Mouse (Mus musculus) left cerebral cortex, postnatal 36 days (tissue): ENCODE results near the gene Rad18. TPM values are rescaled to one million over a fixed set of nuclear protein-coding genes. Genes with fewer than 3 reads are reported as not detected.
A peak's percentile ranks its signal among the peaks of the same experiment; 100 is the strongest.
"Not testable (repeated sequence)": the region's sequence is repeated elsewhere in the genome, so short reads cannot be mapped to it uniquely, and the experiment has no call there.

Source experiments
- DNase-seq, 2 experiments: peaks; one replicate each; pipeline ENCODE4 v3.0.0; 2021 to 2022; ENCODE audit warnings: low spot score in 2 of 2, mixed read lengths in 1 of 2
- intact Hi-C: fragments of 180-260 bp; cut with DNase I; formaldehyde crosslinking; loops from one replicate; pipeline ENCODE4 v1.15.1; 2025
- total RNA-seq, 2 experiments: library from RNA; stranded (reverse); gene quantifications; 2 replicates each; pipeline ENCODE4 v1.2.3; 2021

Gene Rad18
- 1 to 10 TPM; 6.2 to 8.0 TPM for total RNA-seq

- peak; percentile 83 to 87 for DNase-seq
- intact Hi-C loops = loop anchor here (5.0 kb wide), 1 partner anchor 204 kb away; no protein-coding TSS in a partner anchor
Measured at GRCm38 (mm10) chr6:112696056-112696950, at the start of gene Rad18. Gene Rad18 (minus strand): TSS chr6:112696686.

GRCm38 (mm10) chr6:112742297-112742696 lies 45.8 kb upstream of the Rad18 start:
- intact Hi-C loops = loop anchor here (5.0 kb wide), 1 partner anchor 140 kb away; no protein-coding TSS in a partner anchor
- DNase-seq = no peak

- intact Hi-C loops = loop anchor here (5.0 kb wide), 1 partner anchor 141 kb away; no protein-coding TSS in a partner anchor
- no peak for DNase-seq
Measured at GRCm38 (mm10) chr6:112741766-112742165, 45.3 kb upstream of the Rad18 start.

- intact Hi-C loops = loop anchor here (5.0 kb wide), 1 partner anchor 143 kb away; no protein-coding TSS in a partner anchor
- no peak for DNase-seq
Measured at GRCm38 (mm10) chr6:112739635-112740034, 43.1 kb upstream of the Rad18 start.

- no peak for DNase-seq
- intact Hi-C loops = no loop called here
Measured at GRCm38 (mm10) chr6:112738924-112739323, 42.4 kb upstream of the Rad18 start.

- no peak for DNase-seq
- intact Hi-C loops = no loop called here
Measured at GRCm38 (mm10) chr6:112736471-112736870, 40.0 kb upstream of the Rad18 start.

- no peak for DNase-seq
- intact Hi-C loops = no loop called here
Measured at GRCm38 (mm10) chr6:112735054-112735453, 38.6 kb upstream of the Rad18 start.

- intact Hi-C loops = no loop called here
- no peak for DNase-seq
Measured at GRCm38 (mm10) chr6:112733942-112734341, 37.5 kb upstream of the Rad18 start.

GRCm38 (mm10) chr6:112732434-112732833 lies 35.9 kb upstream of the Rad18 start:
- no peak for DNase-seq
- intact Hi-C loops = no loop called here

GRCm38 (mm10) chr6:112731386-112731785 lies 34.9 kb upstream of the Rad18 start:
- no peak for DNase-seq
- intact Hi-C loops = no loop called here

- peak; percentile 84 to 88 for DNase-seq
- intact Hi-C loops = no loop called here
Measured at GRCm38 (mm10) chr6:112728760-112729422, 32.4 kb upstream of the Rad18 start.

GRCm38 (mm10) chr6:112725468-112725867 lies 29.0 kb upstream of the Rad18 start:
- intact Hi-C loops = no loop called here

GRCm38 (mm10) chr6:112720409-112721080 lies 24.1 kb upstream of the Rad18 start:
- intact Hi-C loops = no loop called here
- no peak for DNase-seq

More at GRCm38 (mm10) chr6:112725468-112725867, 29.0 kb upstream of the Rad18 start:
- DNase-seq = no peak

GRCm38 (mm10) chr6:112719983-112720382 lies 23.5 kb upstream of the Rad18 start:
- intact Hi-C loops = loop anchor here (5.0 kb wide), 1 partner anchor 227 kb away; the partner anchor contains the start of gene Srgap3
- DNase-seq = peak in 1 of 2 experiments; percentile 55

- intact Hi-C loops = loop anchor here (1.0 to 5.0 kb wide), 2 partner anchors 230 to 284 kb away; partner anchors contain the start of gene Srgap3
- no peak for DNase-seq
Measured at GRCm38 (mm10) chr6:112717168-112717567, 20.7 kb upstream of the Rad18 start.

GRCm38 (mm10) chr6:112713951-112714350 lies 17.5 kb upstream of the Rad18 start:
- no peak for DNase-seq
- intact Hi-C loops = no loop called here

- intact Hi-C loops, DNase-seq: not testable (repeated sequence)
Measured at GRCm38 (mm10) chr6:112702296-112702695, 5.8 kb upstream of the Rad18 start.

- DNase-seq = no peak
- intact Hi-C loops = loop anchor here (1.0 kb wide), 1 partner anchor 301 kb away; no protein-coding TSS in a partner anchor
Measured at GRCm38 (mm10) chr6:112700392-112700791, 3.9 kb upstream of the Rad18 start.

GRCm38 (mm10) chr6:112699115-112699514 lies 2.6 kb upstream of the Rad18 start:
- intact Hi-C loops = loop anchor here (5.0 kb wide), 1 partner anchor 207 kb away; no protein-coding TSS in a partner anchor
- no peak for DNase-seq

GRCm38 (mm10) chr6:112694492-112694891 lies 2.0 kb downstream of the Rad18 start:
- DNase-seq = no peak
- intact Hi-C loops = no loop called here
